Mouse (Mus musculus): ENCODE data around the gene Naa40.

DNA sequence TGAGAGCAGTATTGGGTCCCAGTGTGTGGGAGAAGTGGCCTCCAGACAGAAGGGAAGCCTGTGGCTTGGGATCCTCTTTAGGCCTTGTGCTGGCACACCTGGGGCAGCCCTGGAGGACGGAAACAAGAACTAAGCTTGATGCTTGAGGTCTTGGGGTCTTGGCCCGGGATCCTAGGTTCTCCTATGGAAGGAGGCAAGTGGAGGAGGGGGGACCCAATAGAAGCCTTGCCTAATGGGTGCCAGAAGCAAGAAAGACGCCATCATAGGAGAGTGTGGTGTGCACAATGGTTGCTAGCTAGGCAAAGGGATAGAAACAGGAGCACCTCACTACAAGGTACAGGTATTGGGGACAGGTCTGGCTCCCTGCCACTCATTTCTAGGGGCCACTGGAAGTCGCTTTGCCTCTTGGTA is 25.4 kb upstream of the Naa40 start:
- TF ChIP-seq POLR2A (IDR thresholded peaks at IDR 0.05; ENCODE audit: control insufficient read depth, extremely low read depth, insufficient read depth, low read length, poor library complexity) (no peak), CTCF (IDR thresholded peaks at IDR 0.05; ENCODE audit: borderline replicate concordance, control insufficient read depth, extremely low read depth, insufficient read depth, low read length, poor library complexity) (no peak)
